Mouse (Mus musculus) G1E (cell line): ENCODE results near the gene Pim3.

Source experiments
- CTCF ChIP-seq: IDR thresholded peaks from 2 replicates; pipeline ENCODE4 v1.5.1; 2012; ENCODE audit warnings: low read depth, low read length, inconsistent platforms, mixed read lengths
- GATA1 ChIP-seq: IDR thresholded peaks from 2 replicates; pipeline ENCODE4 v1.6.1; 2012; ENCODE audit warnings: borderline replicate concordance, low read length, inconsistent platforms, mixed read lengths
- POLR2AphosphoS5 ChIP-seq: IDR thresholded peaks from 2 replicates; pipeline ENCODE4 v1.6.1; 2012; ENCODE audit warnings: low read depth, low read length, inconsistent platforms; ENCODE audit not compliant: insufficient replicate concordance

- TF ChIP-seq POLR2AphosphoS5 (no peak), GATA1 (no peak), CTCF (no peak)
These were observed 6.8 kb upstream of the Pim3 start for GRCm38 (mm10) chr15:88854969-88855830.
